Mouse (Mus musculus) hindbrain, embryonic 12.5 days (tissue): ENCODE measurements around the gene Arhgap10. TPM values are rescaled to one million over a fixed set of nuclear protein-coding genes. Genes with fewer than 3 reads are reported as not detected.
A peak's percentile ranks its signal among the peaks of the same experiment; 100 is the strongest.

Experiments
- ATAC-seq: fragments of 200-750 bp; cut with Nextera tagmentation; 2 replicates; pipeline ENCODE4 v1.8.0; 2017; ENCODE audit warnings: moderate TSS enrichment; ENCODE audit not compliant: low FRiP score
- H3K27ac ChIP-seq: fragments of 300-500 bp; sonication (generic); 2 replicates; pipeline ENCODE4 v1.5.1; 2016; ENCODE audit warnings: mild to moderate bottlenecking
- H3K27me3 ChIP-seq: fragments of 300-500 bp; sonication (generic); 2 replicates; pipeline ENCODE4 v1.6.1; 2016; ENCODE audit warnings: mild to moderate bottlenecking
- H3K36me3 ChIP-seq: fragments of 300-500 bp; sonication (generic); 2 replicates; pipeline ENCODE4 v1.6.1; 2016; ENCODE audit warnings: mild to moderate bottlenecking
- H3K4me1 ChIP-seq: fragments of 300-500 bp; sonication (generic); 2 replicates; pipeline ENCODE4 v1.6.1; 2016
- H3K4me2 ChIP-seq: fragments of 300-500 bp; sonication (generic); replicated peaks from 2 replicates; pipeline ENCODE4 v1.6.1; 2016; ENCODE audit warnings: mild to moderate bottlenecking
- H3K4me3 ChIP-seq: fragments of 300-500 bp; sonication (generic); 2 replicates; pipeline ENCODE4 v1.5.1; 2016; ENCODE audit warnings: mild to moderate bottlenecking
- H3K9ac ChIP-seq: fragments of 300-500 bp; sonication (generic); 2 replicates; pipeline ENCODE4 v1.6.1; 2016; ENCODE audit warnings: mild to moderate bottlenecking, moderate library complexity
- H3K9me3 ChIP-seq: fragments of 300-500 bp; sonication (generic); replicated peaks from 2 replicates; pipeline ENCODE4 v1.6.1; 2016; ENCODE audit warnings: mild to moderate bottlenecking
- WGBS: fragments of 180-500 bp; shearing (Covaris S2); methylation state at CpG from one replicate; pipeline ENCODE4 v1.1.7; 2016; 5-methylcytosine and 5-hydroxymethylcytosine counted together
- polyA plus RNA-seq: library from polyadenylated mRNA; unstranded; fragments of >200 nt; fragmentation: Nextera tagmentation; extraction: Ambion mirVana; gene quantifications from 2 replicates; pipeline ENCODE4 v1.2.1, GENCODE M21; 2016

Gene Arhgap10
- polyA plus RNA-seq, 1 experiment from 2014 or later = 16.5 TPM

- Histone ChIP-seq H3K27me3 (no peaks in the 10 kb centered on the region), H3K9ac (no peak overlapping the region), H3K4me2 (no peak overlapping the region), H3K4me1 (peaks cover 6% of the 10 kb centered on the region; the same call in 1 of the 2 replicates), H3K9me3 (no peaks in the 10 kb centered on the region), H3K4me3 (no peak overlapping the region), H3K36me3 (no peaks in the 10 kb centered on the region), H3K27ac (no peak overlapping the region)
- peak; percentile 44; the same call in 1 of the 2 replicates for ATAC-seq
- WGBS = 40% methylated on average over 4 of the region's 4 CpGs
These were observed 84.5 kb downstream of the Arhgap10 start for GRCm38 (mm10) chr8:77433221-77433620.

DNA sequence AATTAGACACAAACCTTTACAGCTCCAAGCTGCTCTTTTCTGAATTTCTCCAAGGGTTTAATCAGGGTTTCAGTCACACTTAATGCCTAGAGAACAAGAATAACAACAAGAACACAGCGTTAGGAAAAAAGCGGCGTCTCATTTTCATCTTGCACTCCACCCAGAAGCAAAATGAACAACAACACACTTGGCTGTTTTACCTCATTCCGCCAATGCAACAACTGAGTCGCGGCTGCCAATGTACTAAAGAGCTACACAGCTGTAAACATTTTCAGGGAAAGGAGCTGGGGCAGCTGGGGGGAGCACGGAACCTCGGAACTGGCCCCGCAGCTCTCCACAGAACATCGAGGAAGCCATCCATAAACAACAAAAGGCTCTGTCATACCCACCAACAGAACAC, 85.0 kb downstream of the Arhgap10 start:
- no peak overlapping the region for H3K4me3 ChIP-seq
- H3K27me3 ChIP-seq = no peaks in the 10 kb centered on the region
- peak; percentile 32; the same call in 1 of the 2 replicates for ATAC-seq
- no peak overlapping the region for H3K27ac ChIP-seq
- no peak overlapping the region for H3K9ac ChIP-seq
- no peaks in the 10 kb centered on the region for H3K36me3 ChIP-seq
- no peaks in the 10 kb centered on the region for H3K9me3 ChIP-seq
- no peak overlapping the region for H3K4me2 ChIP-seq
- peaks cover 6% of the 10 kb centered on the region; the same call in 1 of the 2 replicates for H3K4me1 ChIP-seq
- WGBS = 55% methylated on average over 10 of the region's 10 CpGs

- H3K4me2 ChIP-seq = no peak overlapping the region
- no peak overlapping the region for H3K4me3 ChIP-seq
- H3K4me1 ChIP-seq = peaks cover 4% of the 10 kb centered on the region; the same call in 1 of the 2 replicates
- no peaks in the 10 kb centered on the region for H3K36me3 ChIP-seq
- no peaks in the 10 kb centered on the region for H3K9me3 ChIP-seq
- H3K27me3 ChIP-seq = no peaks in the 10 kb centered on the region
- no peak overlapping the region for H3K9ac ChIP-seq
- WGBS = 81% methylated on average over 4 of the region's 4 CpGs
- ATAC-seq = no peak
- H3K27ac ChIP-seq = no peak overlapping the region
These were observed 89.3 kb downstream of the Arhgap10 start for GRCm38 (mm10) chr8:77428420-77428819.

DNA sequence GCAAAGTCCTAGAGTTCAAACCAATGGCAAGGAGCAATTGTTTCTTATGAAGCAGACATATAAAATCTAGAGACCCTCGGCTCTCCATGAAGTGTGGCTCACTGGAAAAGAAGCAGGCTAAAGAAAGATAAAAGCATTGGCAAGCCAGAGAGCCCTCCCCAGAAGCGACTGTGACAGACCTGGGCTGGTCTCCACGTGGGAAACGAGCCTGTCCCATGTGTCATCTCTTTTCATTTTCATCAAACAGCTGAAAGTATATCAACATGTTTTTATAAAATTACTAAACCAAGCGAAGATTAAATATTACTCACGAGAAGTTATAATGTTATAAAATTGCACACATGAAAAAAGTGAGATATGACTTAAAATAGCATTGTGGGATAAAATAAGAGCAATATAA, 89.7 kb downstream of the Arhgap10 start:
- Histone ChIP-seq H3K4me1 (0 out of 2 replicates have a peak, but pooled peaks cover under 1% of the 10 kb centered on the region), H3K27ac (no peak overlapping the region), H3K4me3 (no peak overlapping the region), H3K36me3 (no peaks in the 10 kb centered on the region), H3K9me3 (no peaks in the 10 kb centered on the region), H3K9ac (no peak overlapping the region), H3K27me3 (no peaks in the 10 kb centered on the region), H3K4me2 (no peak overlapping the region)
- no peak for ATAC-seq
- WGBS = 72% methylated on average over 6 of the region's 6 CpGs

DNA sequence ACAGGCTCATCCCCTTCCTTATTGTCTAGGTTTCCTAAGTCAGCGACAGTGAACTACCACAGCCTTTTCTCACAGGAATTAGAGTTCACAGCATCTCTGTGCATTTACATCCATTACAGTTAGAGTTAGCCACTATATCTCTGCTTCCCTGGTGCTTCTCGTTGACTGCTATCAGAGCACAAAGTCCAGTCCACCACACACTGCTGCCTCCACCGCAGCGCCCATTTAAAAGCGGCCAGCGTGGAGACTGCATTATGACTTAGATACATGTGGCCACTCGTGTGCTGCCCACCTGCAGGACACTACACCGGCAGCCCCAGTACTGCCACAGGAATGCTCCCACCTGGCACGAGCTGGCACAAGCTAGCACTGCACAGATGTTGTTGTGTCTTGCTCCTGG, 90.3 kb downstream of the Arhgap10 start:
- Histone ChIP-seq H3K27ac (no peak overlapping the region), H3K27me3 (no peaks in the 10 kb centered on the region), H3K9me3 (no peaks in the 10 kb centered on the region), H3K4me2 (no peak overlapping the region), H3K4me3 (no peak overlapping the region), H3K9ac (no peak overlapping the region), H3K4me1 (no peaks in the 10 kb centered on the region), H3K36me3 (no peaks in the 10 kb centered on the region)
- 82% methylated on average over 9 of the region's 9 CpGs for WGBS
- ATAC-seq = no peak

DNA sequence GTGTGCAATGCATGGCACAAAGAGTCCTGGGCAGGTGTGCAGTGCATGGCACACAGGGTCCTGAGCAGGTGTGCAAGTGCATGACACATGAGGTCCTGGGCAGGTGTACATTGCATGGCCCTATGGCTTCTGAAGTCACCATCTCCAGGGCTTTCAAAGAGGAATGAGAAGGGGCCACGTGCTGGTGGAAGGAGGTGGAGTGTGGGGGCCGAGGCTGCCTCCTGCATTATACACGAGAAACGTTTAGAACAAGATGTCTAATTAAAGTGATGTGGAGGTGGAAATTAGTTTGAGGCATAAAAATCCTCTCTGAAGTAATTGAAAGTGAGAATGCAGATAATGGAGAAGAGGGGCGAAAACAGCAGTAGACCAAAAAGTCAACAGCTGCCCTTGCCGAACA, 93.9 kb downstream of the Arhgap10 start:
- H3K27ac ChIP-seq = no peak overlapping the region
- no peak for ATAC-seq
- no peak overlapping the region for H3K9ac ChIP-seq
- no peaks in the 10 kb centered on the region for H3K9me3 ChIP-seq
- H3K4me1 ChIP-seq = no peaks in the 10 kb centered on the region
- no peak overlapping the region for H3K4me2 ChIP-seq
- WGBS = 76% methylated on average over 5 of the region's 6 CpGs
- no peak overlapping the region for H3K4me3 ChIP-seq
- no peaks in the 10 kb centered on the region for H3K36me3 ChIP-seq
- no peaks in the 10 kb centered on the region for H3K27me3 ChIP-seq

DNA sequence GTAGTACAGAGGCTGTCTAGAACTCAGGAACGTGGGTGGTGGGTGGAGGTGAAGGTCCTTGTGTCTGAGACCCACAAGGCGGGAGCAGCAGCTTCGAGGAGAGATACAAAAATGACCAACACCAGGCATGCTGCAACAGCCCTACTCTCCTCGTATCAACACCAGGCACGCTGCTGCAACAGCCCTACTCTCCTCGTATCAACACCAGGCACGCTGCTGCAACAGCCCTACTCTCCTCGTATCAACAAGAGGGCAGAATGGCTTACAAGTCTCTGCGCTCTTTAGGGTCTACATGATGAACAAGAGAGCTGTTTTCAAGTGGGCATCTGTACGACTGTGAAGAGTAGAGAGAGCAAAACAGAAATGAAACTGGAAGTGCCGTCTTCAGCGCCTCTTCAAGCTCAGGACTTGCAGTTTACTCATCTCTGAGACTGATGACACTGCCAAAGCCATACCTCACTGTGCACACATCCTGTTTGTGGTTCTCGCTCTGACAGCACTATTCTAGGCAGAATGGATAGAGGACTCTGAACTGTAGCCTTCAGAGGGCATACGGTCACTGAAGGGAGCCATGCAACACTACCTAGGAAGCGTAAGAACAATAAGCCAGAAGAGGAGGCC, 95.0 kb downstream of the Arhgap10 start:
- ATAC-seq = no peak

DNA sequence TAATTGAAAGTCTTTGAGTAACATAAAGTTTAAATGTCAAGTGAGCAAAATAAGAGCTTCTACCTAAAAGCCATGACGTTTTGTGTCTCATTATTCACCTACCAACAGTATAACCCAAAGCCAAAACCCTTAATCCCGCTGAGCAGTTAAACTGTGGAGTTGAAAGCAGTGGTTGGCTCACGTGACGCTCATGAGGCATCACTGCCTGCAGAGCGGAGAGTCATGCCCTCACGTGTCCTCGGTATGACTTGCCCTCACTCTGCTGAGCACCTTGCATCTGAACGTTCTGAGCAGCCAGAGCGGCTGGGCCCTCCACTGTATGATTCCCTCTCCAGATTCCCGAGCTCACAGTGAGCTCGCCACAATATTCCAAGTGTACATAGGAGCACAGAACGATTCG, 96.2 kb downstream of the Arhgap10 start:
- Histone ChIP-seq H3K4me3 (no peak overlapping the region), H3K27me3 (no peaks in the 10 kb centered on the region), H3K9me3 (no peaks in the 10 kb centered on the region), H3K9ac (no peak overlapping the region), H3K4me2 (no peak overlapping the region), H3K36me3 (no peaks in the 10 kb centered on the region), H3K27ac (no peak overlapping the region), H3K4me1 (no peaks in the 10 kb centered on the region)
- WGBS = 90% methylated on average over 13 of the region's 13 CpGs
- ATAC-seq = no peak

More for the DNA sequence above, 95.0 kb downstream of the Arhgap10 start:
- 87% methylated on average over 15 of the region's 15 CpGs for WGBS
- Histone ChIP-seq H3K4me3 (no peak overlapping the region), H3K36me3 (no peaks in the 10 kb centered on the region), H3K9me3 (no peaks in the 10 kb centered on the region), H3K27ac (no peak overlapping the region), H3K4me2 (no peak overlapping the region), H3K27me3 (no peaks in the 10 kb centered on the region), H3K9ac (no peak overlapping the region), H3K4me1 (no peaks in the 10 kb centered on the region)

DNA sequence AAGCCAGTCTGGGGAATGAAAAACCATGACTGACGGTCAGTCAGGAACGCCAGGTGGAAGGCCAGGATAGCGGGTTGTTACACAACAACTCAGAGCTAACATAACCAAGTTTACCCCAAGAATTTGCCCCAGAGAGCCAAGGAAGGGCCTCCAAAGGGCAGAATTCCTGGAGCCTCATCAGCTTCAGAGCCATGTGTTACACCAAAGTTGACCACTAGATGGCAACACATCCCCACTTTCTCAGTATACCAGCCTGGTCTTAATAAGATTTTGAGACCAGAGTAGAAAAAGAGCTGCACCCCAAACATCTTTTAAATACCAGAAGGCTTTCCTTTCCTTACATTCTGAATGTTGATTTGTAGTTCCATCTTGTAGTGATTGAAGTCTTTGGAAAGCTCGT, 98.0 kb downstream of the Arhgap10 start:
- H3K4me3 ChIP-seq = no peak overlapping the region
- ATAC-seq = no peak; the same call in 1 of the 2 replicates

GRCm38 (mm10) chr8:77416738-77417137, 101.0 kb downstream of the Arhgap10 start:
- no peak overlapping the region for H3K4me3 ChIP-seq
- H3K9ac ChIP-seq = no peak overlapping the region
- H3K9me3 ChIP-seq = no peaks in the 10 kb centered on the region
- H3K27ac ChIP-seq = no peak overlapping the region
- WGBS = 16% methylated on average over 5 of the region's 5 CpGs
- H3K4me1 ChIP-seq = no peaks in the 10 kb centered on the region
- H3K27me3 ChIP-seq = no peaks in the 10 kb centered on the region
- no peak overlapping the region for H3K4me2 ChIP-seq
- ATAC-seq = no peak
- H3K36me3 ChIP-seq = no peaks in the 10 kb centered on the region; the same call in 1 of the 2 replicates

More for the DNA sequence above, 98.0 kb downstream of the Arhgap10 start:
- H3K27me3 ChIP-seq = no peaks in the 10 kb centered on the region
- H3K4me2 ChIP-seq = no peak overlapping the region
- H3K36me3 ChIP-seq = no peaks in the 10 kb centered on the region
- WGBS = 54% methylated on average over 4 of the region's 4 CpGs
- no peak overlapping the region for H3K27ac ChIP-seq
- no peaks in the 10 kb centered on the region for H3K9me3 ChIP-seq
- H3K9ac ChIP-seq = no peak overlapping the region
- no peaks in the 10 kb centered on the region for H3K4me1 ChIP-seq

DNA sequence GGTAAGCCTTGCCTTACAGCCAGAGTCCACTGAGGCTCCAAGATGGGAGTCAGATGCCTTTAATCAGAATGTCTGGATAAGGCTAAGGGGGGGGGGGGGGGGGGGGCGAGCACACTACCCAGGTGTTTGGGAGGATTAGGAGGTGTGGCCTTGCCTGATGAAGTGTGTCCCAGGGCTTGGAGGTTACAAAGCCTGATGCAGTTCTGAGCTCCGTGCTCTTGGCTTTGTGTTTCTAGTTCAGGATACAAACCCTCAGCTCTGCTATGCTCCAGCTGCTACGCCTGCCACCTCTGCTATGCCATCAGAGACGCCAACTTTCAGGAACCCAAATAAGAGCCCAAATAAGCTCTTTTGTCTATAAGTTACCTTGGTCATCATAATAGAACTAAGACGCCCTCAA, 101.7 kb downstream of the Arhgap10 start:
- H3K9ac ChIP-seq = no peak overlapping the region
- no peak overlapping the region for H3K4me2 ChIP-seq
- no peaks in the 10 kb centered on the region for H3K9me3 ChIP-seq

GRCm38 (mm10) chr8:77411262-77411661, 106.5 kb downstream of the Arhgap10 start:
- Histone ChIP-seq H3K4me3 (no peak overlapping the region), H3K27me3 (no peaks in the 10 kb centered on the region), H3K4me2 (no peak overlapping the region), H3K9me3 (no peaks in the 10 kb centered on the region), H3K9ac (no peak overlapping the region), H3K36me3 (no peaks in the 10 kb centered on the region; the same call in 1 of the 2 replicates), H3K27ac (no peak overlapping the region), H3K4me1 (peaks cover 2% of the 10 kb centered on the region; the same call in 1 of the 2 replicates)
- ATAC-seq = no peak
- 96% methylated on average over 15 of the region's 15 CpGs for WGBS

More for the DNA sequence above, 101.7 kb downstream of the Arhgap10 start:
- no peaks in the 10 kb centered on the region for H3K4me1 ChIP-seq
- H3K27ac ChIP-seq = no peak overlapping the region
- 71% methylated on average over 5 of the region's 5 CpGs for WGBS
- ATAC-seq = 0 out of 2 replicates have a peak, but pooled peaks have one; percentile 32
- H3K4me3 ChIP-seq = no peak overlapping the region
- H3K27me3 ChIP-seq = no peaks in the 10 kb centered on the region
- no peaks in the 10 kb centered on the region; the same call in 1 of the 2 replicates for H3K36me3 ChIP-seq

DNA sequence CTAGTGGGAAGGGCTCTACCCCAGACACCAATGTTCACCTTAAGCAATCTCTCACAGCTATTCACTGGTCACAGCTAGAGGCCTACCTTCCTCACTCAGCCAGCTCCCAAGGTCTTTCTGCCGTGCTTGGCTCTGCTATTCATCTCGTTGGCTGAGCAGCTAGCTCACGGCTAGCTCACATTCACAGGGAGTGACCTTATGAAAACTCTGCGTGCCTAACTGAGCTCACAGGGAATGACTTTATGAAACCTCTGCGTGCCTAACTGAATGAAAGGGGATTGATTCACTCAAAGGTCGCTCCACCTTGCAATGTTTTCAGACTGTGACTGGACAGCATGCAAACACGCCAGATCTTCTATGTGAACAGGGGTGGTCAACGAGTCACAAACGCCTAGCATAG, 107.4 kb downstream of the Arhgap10 start:
- H3K4me2 ChIP-seq = no peak overlapping the region
- H3K4me3 ChIP-seq = no peak overlapping the region
- ATAC-seq = no peak
- WGBS = 78% methylated on average over 9 of the region's 9 CpGs
- H3K27me3 ChIP-seq = no peaks in the 10 kb centered on the region
- no peaks in the 10 kb centered on the region; the same call in 1 of the 2 replicates for H3K36me3 ChIP-seq
- no peak overlapping the region for H3K27ac ChIP-seq
- peaks cover 2% of the 10 kb centered on the region; the same call in 1 of the 2 replicates for H3K4me1 ChIP-seq
- no peak overlapping the region for H3K9ac ChIP-seq
- H3K9me3 ChIP-seq = no peaks in the 10 kb centered on the region
